Mouse (Mus musculus) ovary, adult 18-20 months (tissue): ENCODE measurements around the gene Rin1.

Experiments used
- DNase-seq: peaks from one replicate; pipeline ENCODE4 v3.0.0; 2022; ENCODE audit warnings: low spot score, mixed read lengths

Gene Rin1

GRCm38 (mm10) chr19:5094746-5095417 lies 44.6 kb downstream of the Rin1 start:
- DNase-seq, result no peak

GRCm38 (mm10) chr19:5095887-5096474 lies 45.7 kb downstream of the Rin1 start:
- DNase-seq, result no peak

- no peak for DNase-seq
Measured at GRCm38 (mm10) chr19:5097521-5098362, 47.5 kb downstream of the Rin1 start.

- DNase-seq, result no peak
Measured at GRCm38 (mm10) chr19:5098363-5099143, 48.3 kb downstream of the Rin1 start, which contains the start of gene Cnih2. Gene Cnih2, minus strand, starts transcription at chr19:5098521.

- no peak for DNase-seq
Measured at GRCm38 (mm10) chr19:5106074-5106473, 55.8 kb downstream of the Rin1 start.
